Mouse (Mus musculus) adrenal gland, adult (tissue): ENCODE results near the gene Abcc1.

Source experiments
- DNase-seq, 2 experiments: peaks; one replicate each; pipeline ENCODE4 v3.0.0; 2022 to 2023; ENCODE audit warnings: low spot score in 1 of 2; ENCODE audit not compliant: inconsistent age in 2 of 2

Abcc1 gene

GRCm38 (mm10) chr16:14483221-14483620 lies 121.9 kb downstream of the Abcc1 start:
- DNase-seq = no peak

GRCm38 (mm10) chr16:14493491-14494114 lies 132.2 kb downstream of the Abcc1 start:
- DNase-seq = peak in 1 of 2 experiments; percentile 74

- DNase-seq = no peak
Observed at GRCm38 (mm10) chr16:14501649-14502360, 140.4 kb downstream of the Abcc1 start.

- no peak for DNase-seq
Observed at GRCm38 (mm10) chr16:14506461-14506860, 145.1 kb downstream of the Abcc1 start.
